Mouse (Mus musculus): ENCODE data around the gene C2cd4a. TPM values are rescaled to one million over a fixed set of nuclear protein-coding genes. Genes with fewer than 3 reads are reported as not detected.

The C2cd4a gene
- total and polyA plus RNA-seq, 2 experiments from 2014 or later = not detected

DNA sequence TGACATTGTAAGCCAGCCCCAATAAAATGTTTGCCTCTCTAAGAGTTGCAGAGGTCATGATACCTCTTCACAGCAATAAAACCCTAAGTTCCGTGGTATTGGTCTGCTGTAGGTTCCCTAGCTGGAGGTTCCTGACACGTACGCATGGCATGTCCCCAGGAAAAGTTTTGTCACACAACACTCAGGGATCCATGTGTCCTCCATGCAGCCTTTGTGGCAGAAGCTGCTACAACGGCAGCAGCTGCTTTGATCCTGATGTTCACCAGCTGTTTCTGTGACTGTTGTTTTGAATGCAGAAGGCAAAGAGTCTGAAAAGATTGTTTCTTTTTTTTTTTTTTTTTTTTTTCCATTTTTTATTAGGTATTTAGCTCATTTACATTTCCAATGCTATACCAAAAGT, 19.0 kb downstream of the C2cd4a start:
- H3K27ac ChIP-seq (ENCODE audit: low read depth) = no peak overlapping the region
- H3K4me2 ChIP-seq (ENCODE audit: low read depth, low read length) = no peak overlapping the region
- no peaks in the 10 kb centered on the region for H3K27me3 ChIP-seq (ENCODE audit: control insufficient read depth, insufficient read depth, low read length)
- H3K9me3 ChIP-seq (replicated peaks; ENCODE audit: control insufficient read depth, low read length) = no peaks in the 10 kb centered on the region
- ATAC-seq (ENCODE audit: insufficient read depth, low read depth) (no peak), DNase-seq (ENCODE audit: low spot score) (no peak)
- no peak overlapping the region for H3K4me3 ChIP-seq (ENCODE audit: low read depth, low read length)
- no peak overlapping the region for H3K9ac ChIP-seq (replicated peaks; ENCODE audit: low read depth, low read length)
- H3K4me1 ChIP-seq (ENCODE audit: control insufficient read depth, insufficient read depth) = peaks cover 30% of the 10 kb centered on the region
- H3K36me3 ChIP-seq (replicated peaks; ENCODE audit: control insufficient read depth, insufficient read depth, low read length) = no peaks in the 10 kb centered on the region
- TF ChIP-seq CTCF (IDR thresholded peaks at IDR 0.05; ENCODE audit: low read depth) (no peak), EP300 (IDR thresholded peaks at IDR 0.05; ENCODE audit: low read depth) (no peak)
- 76% methylated on average over 4 of the region's 4 CpGs for whole genome bisulfite sequencing

DNA sequence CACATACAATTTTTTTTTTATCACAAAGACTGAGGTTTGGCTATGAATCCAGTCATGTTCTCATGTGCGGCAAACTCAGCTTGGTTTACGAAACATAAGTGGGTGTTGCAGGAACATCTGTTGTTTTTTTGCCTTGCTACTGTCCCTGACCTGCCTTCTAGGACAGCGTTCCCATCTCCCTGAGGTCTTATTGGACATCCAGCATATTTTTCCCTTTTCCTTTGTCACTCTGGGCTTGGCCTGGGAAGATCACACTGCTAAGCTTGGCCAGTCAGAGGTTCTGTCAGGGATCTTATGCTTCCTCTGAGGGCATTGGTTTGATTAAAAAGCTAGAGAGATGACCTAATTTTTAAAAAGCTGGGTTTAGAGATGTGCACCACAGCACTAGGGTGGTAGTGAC, 21.0 kb downstream of the C2cd4a start:
- Histone ChIP-seq H3K27ac (ENCODE audit: low read depth) (no peak overlapping the region), H3K9ac (replicated peaks; ENCODE audit: low read depth, low read length) (no peak overlapping the region), H3K4me2 (ENCODE audit: low read depth, low read length) (no peak overlapping the region), H3K27me3 (ENCODE audit: control insufficient read depth, insufficient read depth, low read length) (no peaks in the 10 kb centered on the region), H3K9me3 (replicated peaks; ENCODE audit: control insufficient read depth, low read length) (no peaks in the 10 kb centered on the region), H3K4me3 (ENCODE audit: low read depth, low read length) (no peak overlapping the region), H3K4me1 (ENCODE audit: control insufficient read depth, insufficient read depth) (peaks cover 19% of the 10 kb centered on the region), H3K36me3 (replicated peaks; ENCODE audit: control insufficient read depth, insufficient read depth, low read length) (no peaks in the 10 kb centered on the region)
- no peak for ATAC-seq (ENCODE audit: insufficient read depth, low read depth)
- no peak for DNase-seq (ENCODE audit: low spot score)
- no peak for TF ChIP-seq EP300 (IDR thresholded peaks at IDR 0.05; ENCODE audit: low read depth)
- no peak for TF ChIP-seq CTCF (IDR thresholded peaks at IDR 0.05; ENCODE audit: low read depth)
- WGBS = 81% methylated on average over 3 of the region's 3 CpGs

DNA sequence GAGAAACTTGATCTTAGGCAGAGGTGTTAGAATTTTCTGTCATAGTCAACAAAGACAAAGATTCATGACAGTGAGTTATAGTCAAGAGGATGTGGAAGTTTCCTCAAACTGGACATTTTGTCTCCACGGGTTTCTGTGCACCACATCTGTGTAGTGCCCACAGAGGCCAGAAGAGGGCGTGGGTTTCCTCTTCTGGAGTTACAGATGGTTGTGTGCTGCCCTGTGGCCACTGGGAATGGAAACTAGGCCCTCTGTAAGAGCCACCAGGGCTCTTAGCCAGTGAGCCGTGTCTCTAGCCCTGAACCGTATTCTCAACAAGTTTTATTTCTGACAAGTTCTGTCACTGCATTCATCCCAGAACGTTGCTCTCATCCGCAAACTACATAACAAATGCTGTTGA, 21.6 kb downstream of the C2cd4a start:
- no peak overlapping the region for H3K4me2 ChIP-seq (ENCODE audit: low read depth, low read length)
- TF ChIP-seq EP300 (IDR thresholded peaks at IDR 0.05; ENCODE audit: low read depth) (no peak), CTCF (IDR thresholded peaks at IDR 0.05; ENCODE audit: low read depth) (peak; percentile 19; the same call in 1 of the 2 replicates)
- H3K27me3 ChIP-seq (ENCODE audit: control insufficient read depth, insufficient read depth, low read length) = no peaks in the 10 kb centered on the region
- H3K27ac ChIP-seq (ENCODE audit: low read depth) = no peak overlapping the region
- no peak overlapping the region for H3K4me3 ChIP-seq (ENCODE audit: low read depth, low read length)
- DNase-seq (ENCODE audit: low spot score) (no peak), ATAC-seq (ENCODE audit: insufficient read depth, low read depth) (no peak)
- WGBS = 63% methylated on average over 6 of the region's 6 CpGs
- no peaks in the 10 kb centered on the region for H3K9me3 ChIP-seq (replicated peaks; ENCODE audit: control insufficient read depth, low read length)
- H3K9ac ChIP-seq (replicated peaks; ENCODE audit: low read depth, low read length) = no peak overlapping the region
- peaks cover 19% of the 10 kb centered on the region for H3K4me1 ChIP-seq (ENCODE audit: control insufficient read depth, insufficient read depth)
- H3K36me3 ChIP-seq (replicated peaks; ENCODE audit: control insufficient read depth, insufficient read depth, low read length) = no peaks in the 10 kb centered on the region

DNA sequence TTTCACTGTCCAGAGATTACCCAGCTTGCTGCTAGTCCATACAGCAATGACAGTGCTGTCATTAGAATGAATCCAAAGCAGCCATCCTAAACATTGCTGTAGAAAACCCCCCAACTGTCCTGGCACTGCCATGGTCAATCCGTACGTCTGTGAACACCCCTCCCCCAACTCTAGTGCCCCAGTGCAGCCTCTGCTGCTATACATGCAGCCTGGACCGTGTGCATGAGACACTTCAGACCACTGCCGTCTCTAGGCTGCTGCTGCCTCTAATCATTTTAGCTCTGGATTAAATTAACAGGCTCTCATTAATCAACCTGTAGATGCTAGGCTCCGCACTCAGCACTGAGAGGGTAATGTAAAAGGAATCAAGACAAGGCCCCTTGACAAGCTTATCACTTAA, 25.1 kb downstream of the C2cd4a start:
- 18% methylated on average over 5 of the region's 5 CpGs for WGBS
- no peak overlapping the region for H3K27ac ChIP-seq (ENCODE audit: low read depth)
- H3K27me3 ChIP-seq (ENCODE audit: control insufficient read depth, insufficient read depth, low read length) = no peaks in the 10 kb centered on the region
- H3K4me1 ChIP-seq (ENCODE audit: control insufficient read depth, insufficient read depth) = 0 out of 2 replicates have a peak, but pooled peaks cover 5% of the 10 kb centered on the region
- H3K4me2 ChIP-seq (ENCODE audit: low read depth, low read length) = 0 out of 2 replicates have a peak overlapping the region, but pooled peaks have one; percentile 4
- no peaks in the 10 kb centered on the region for H3K36me3 ChIP-seq (replicated peaks; ENCODE audit: control insufficient read depth, insufficient read depth, low read length)
- H3K9me3 ChIP-seq (replicated peaks; ENCODE audit: control insufficient read depth, low read length) = no peaks in the 10 kb centered on the region
- ATAC-seq (ENCODE audit: insufficient read depth, low read depth) (no peak), DNase-seq (ENCODE audit: low spot score) (no peak)
- no peak overlapping the region for H3K9ac ChIP-seq (replicated peaks; ENCODE audit: low read depth, low read length)
- no peak overlapping the region for H3K4me3 ChIP-seq (ENCODE audit: low read depth, low read length)
- TF ChIP-seq EP300 (IDR thresholded peaks at IDR 0.05; ENCODE audit: low read depth) = no peak
- TF ChIP-seq CTCF (IDR thresholded peaks at IDR 0.05; ENCODE audit: low read depth) = no peak

DNA sequence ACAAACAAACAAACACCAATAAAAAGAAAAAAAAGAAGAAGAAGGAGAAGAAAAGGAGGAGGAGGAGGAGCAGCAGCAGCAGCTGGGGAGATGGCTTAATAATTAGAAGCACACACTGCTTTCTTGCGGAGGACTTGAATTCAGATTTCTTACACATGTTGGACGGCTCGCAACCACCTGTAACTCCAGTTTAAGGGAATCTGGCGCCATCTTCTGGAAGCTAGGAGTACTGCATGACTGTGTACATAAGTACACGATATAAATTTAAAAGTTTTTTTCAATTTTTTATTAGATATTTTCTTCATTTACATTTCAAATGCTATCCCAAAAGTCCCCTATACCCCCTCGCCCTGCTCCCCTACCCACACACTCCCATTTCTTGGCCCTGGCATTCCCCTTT, 29.9 kb downstream of the C2cd4a start:
- Histone ChIP-seq H3K4me1 (ENCODE audit: control insufficient read depth, insufficient read depth) (peaks cover 13% of the 10 kb centered on the region), H3K4me3 (ENCODE audit: low read depth, low read length) (no peak overlapping the region), H3K36me3 (replicated peaks; ENCODE audit: control insufficient read depth, insufficient read depth, low read length) (no peaks in the 10 kb centered on the region), H3K9ac (replicated peaks; ENCODE audit: low read depth, low read length) (no peak overlapping the region), H3K9me3 (replicated peaks; ENCODE audit: control insufficient read depth, low read length) (no peaks in the 10 kb centered on the region), H3K27ac (ENCODE audit: low read depth) (no peak overlapping the region), H3K27me3 (ENCODE audit: control insufficient read depth, insufficient read depth, low read length) (no peaks in the 10 kb centered on the region), H3K4me2 (ENCODE audit: low read depth, low read length) (no peak overlapping the region)
- WGBS = 49% methylated on average over 6 of the region's 6 CpGs
- no peak for ATAC-seq (ENCODE audit: insufficient read depth, low read depth)
- DNase-seq (ENCODE audit: low spot score) = no peak
- TF ChIP-seq EP300 (IDR thresholded peaks at IDR 0.05; ENCODE audit: low read depth) (no peak), CTCF (IDR thresholded peaks at IDR 0.05; ENCODE audit: low read depth) (peak; percentile 60)

Data from heart, postnatal 0 days (tissue).